Mouse (Mus musculus) forebrain, embryonic 16.5 days (tissue): Measurements from ENCODE around the gene Olfr788. TPM values are rescaled to one million over a fixed set of nuclear protein-coding genes. Genes with fewer than 3 reads are reported as not detected.

ENCODE experiments used
- ATAC-seq: fragments of 200-750 bp; cut with Nextera tagmentation; 2 replicates; pipeline ENCODE4 v1.8.0; 2017; ENCODE audit warnings: mild to moderate bottlenecking, moderate library complexity
- H3K27ac ChIP-seq: fragments of 300-500 bp; sonication (generic); 2 replicates; pipeline ENCODE4 v1.5.1; 2014; ENCODE audit warnings: low read length, control low read depth
- H3K27me3 ChIP-seq: fragments of 300-500 bp; sonication (generic); replicated peaks from 2 replicates; pipeline ENCODE4 v1.6.1; 2014; ENCODE audit warnings: low read length; ENCODE audit not compliant: control insufficient read depth, insufficient read depth
- H3K36me3 ChIP-seq: fragments of 300-500 bp; sonication (generic); 2 replicates; pipeline ENCODE4 v1.6.1; 2014; ENCODE audit not compliant: control insufficient read depth, insufficient read depth
- H3K4me1 ChIP-seq: fragments of 300-500 bp; sonication (generic); replicated peaks from 2 replicates; pipeline ENCODE4 v1.6.1; 2014; ENCODE audit warnings: low read length; ENCODE audit not compliant: control insufficient read depth, insufficient read depth
- H3K4me2 ChIP-seq: fragments of 300-500 bp; sonication (generic); 2 replicates; pipeline ENCODE4 v1.6.1; 2014; ENCODE audit warnings: mild to moderate bottlenecking, low read length, control low read depth
- H3K4me3 ChIP-seq: fragments of 300-500 bp; sonication (generic); replicated peaks from 2 replicates; pipeline ENCODE4 v1.5.1; 2014; ENCODE audit warnings: mild to moderate bottlenecking, low read length, control low read depth
- H3K9ac ChIP-seq: fragments of 300-500 bp; sonication (generic); replicated peaks from 2 replicates; pipeline ENCODE4 v1.6.1; 2014; ENCODE audit warnings: low read depth, low read length, control low read depth
- H3K9me3 ChIP-seq: fragments of 300-500 bp; sonication (generic); 2 replicates; pipeline ENCODE4 v1.6.1; 2016; ENCODE audit warnings: low read length; ENCODE audit not compliant: control insufficient read depth
- WGBS: fragments of 180-500 bp; shearing (Covaris S2); extraction: QIAGEN DNeasy Blood & Tissue Kit; methylation state at CpG from one replicate; pipeline ENCODE4 v1.1.7; 2014; 5-methylcytosine and 5-hydroxymethylcytosine counted together
- polyA plus RNA-seq: library from polyadenylated mRNA; unstranded; fragments of >200 nt; fragmentation: Nextera tagmentation; extraction: Ambion mirVana; gene quantifications from 2 replicates; pipeline ENCODE4 v1.2.1, GENCODE M21; 2015

The Olfr788 gene
- not detected in 2 replicates for polyA plus RNA-seq

DNA sequence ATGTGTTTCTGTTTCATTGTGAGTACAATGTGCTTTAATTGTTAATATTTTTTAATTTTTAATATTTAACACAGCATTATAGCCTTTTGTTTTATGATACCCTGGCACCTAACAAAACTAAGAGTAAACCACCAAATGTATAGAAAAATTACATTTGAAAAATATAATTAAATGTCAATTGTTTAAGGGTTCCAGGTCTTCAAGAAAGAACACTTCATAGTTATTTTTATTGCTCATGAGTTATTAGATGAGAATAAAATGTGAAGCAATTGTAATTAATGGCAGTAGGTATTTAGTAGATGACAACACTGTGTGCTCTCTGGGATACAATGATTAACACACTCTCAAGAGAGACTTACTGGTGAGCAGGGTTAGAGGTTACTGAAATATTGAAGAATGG lies at the start of gene Olfr788:
Gene Olfr788, plus strand, starts transcription at position 301 of the 400 bp plus-strand sequence.
- Histone ChIP-seq H3K4me2 (no peak within 1 kb of the TSS), H3K27ac (no peak within 1 kb of the TSS), H3K36me3 (no peaks in the 10 kb centered on the region), H3K4me3 (no peak within 1 kb of the TSS), H3K9me3 (no peaks in the 10 kb centered on the region), H3K9ac (no peak within 1 kb of the TSS), H3K27me3 (no peaks in the 10 kb centered on the region), H3K4me1 (no peaks in the 10 kb centered on the region)
- ATAC-seq: no peak

DNA sequence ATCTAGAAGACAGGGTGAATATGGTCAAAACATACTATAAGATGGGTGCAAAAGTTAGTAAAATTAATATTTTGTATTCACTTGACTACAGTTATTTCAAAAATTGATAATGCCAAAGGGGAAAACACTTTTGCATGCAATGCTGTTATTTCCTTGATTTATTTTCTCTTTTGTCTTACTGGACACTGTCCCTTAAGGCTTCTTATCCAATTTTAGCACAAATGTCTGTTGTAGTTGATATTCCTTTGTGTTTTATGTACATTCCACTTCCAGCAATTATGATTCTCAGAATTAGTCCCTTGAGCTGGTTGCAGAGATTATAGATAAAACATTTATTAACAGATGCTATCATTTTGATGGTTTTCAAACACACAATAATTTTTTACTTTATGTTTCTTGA lies 43.8 kb upstream of the Olfr788 start, which contains the start of gene Olfr786:
Gene Olfr786, plus strand, starts transcription at position 301 of the 400 bp plus-strand sequence.
- no peak within 1 kb of the TSS for H3K27ac ChIP-seq
- no peak for ATAC-seq
- H3K27me3 ChIP-seq: no peaks in the 10 kb centered on the region
- H3K4me3 ChIP-seq: no peak within 1 kb of the TSS
- no peaks in the 10 kb centered on the region for H3K9me3 ChIP-seq
- no peaks in the 10 kb centered on the region for H3K36me3 ChIP-seq
- no peak within 1 kb of the TSS for H3K9ac ChIP-seq
- no peak within 1 kb of the TSS for H3K4me2 ChIP-seq
- no peaks in the 10 kb centered on the region for H3K4me1 ChIP-seq

DNA sequence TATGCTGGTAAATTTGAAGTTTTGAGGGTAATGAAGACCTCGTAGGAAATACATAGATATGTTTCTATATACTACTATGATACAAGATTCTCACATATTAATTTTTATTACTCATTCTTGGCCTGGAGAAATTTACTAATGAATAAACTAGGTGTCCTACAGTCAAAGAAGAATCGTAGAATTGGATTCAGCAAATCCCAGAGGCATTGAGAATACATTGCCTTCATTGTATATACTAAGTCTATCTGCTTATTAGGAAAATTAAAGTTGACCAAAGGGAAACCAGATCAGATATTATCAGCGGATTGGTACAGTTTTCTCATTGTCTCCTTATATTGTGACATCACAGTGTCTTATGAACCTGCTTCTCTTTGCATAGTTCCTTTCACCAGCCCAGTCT lies 9.2 kb upstream of the Olfr788 start, which contains the start of gene Olfr787:
Gene Olfr787, plus strand, starts transcription at position 301 of the 400 bp plus-strand sequence.
- Histone ChIP-seq H3K9me3 (no peaks in the 10 kb centered on the region), H3K4me2 (no peak within 1 kb of the TSS), H3K4me1 (no peaks in the 10 kb centered on the region), H3K36me3 (no peaks in the 10 kb centered on the region), H3K9ac (no peak within 1 kb of the TSS), H3K27ac (no peak within 1 kb of the TSS), H3K4me3 (no peak within 1 kb of the TSS), H3K27me3 (no peaks in the 10 kb centered on the region)
- WGBS: 88% methylated on average over 3 of the region's 3 CpGs
- no peak for ATAC-seq

DNA sequence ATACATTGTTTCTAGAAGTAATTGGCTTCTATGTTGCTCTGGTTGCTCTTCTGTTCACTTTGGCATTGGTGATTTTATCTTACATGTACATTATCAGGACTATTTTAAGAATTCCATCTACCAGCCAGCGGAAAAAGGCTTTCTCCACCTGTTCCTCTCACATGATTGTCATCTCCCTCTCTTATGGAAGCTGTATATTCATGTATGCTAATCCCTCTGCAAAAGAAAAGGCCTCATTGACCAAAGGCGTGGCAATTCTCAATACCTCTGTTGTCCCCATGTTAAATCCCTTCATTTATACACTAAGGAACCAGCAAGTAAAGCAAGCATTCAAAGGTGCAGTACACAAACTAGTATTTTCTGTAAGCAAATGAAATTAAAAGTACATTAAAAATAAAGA lies 2.5 kb downstream of the Olfr788 start:
- 30% methylated on average over 2 of the region's 2 CpGs for WGBS
- Histone ChIP-seq H3K4me1 (no peaks in the 10 kb centered on the region), H3K9ac (no peak overlapping the region), H3K27me3 (no peaks in the 10 kb centered on the region), H3K4me2 (no peak overlapping the region), H3K27ac (no peak overlapping the region), H3K4me3 (no peak overlapping the region), H3K36me3 (no peaks in the 10 kb centered on the region), H3K9me3 (no peaks in the 10 kb centered on the region)
- no peak for ATAC-seq

DNA sequence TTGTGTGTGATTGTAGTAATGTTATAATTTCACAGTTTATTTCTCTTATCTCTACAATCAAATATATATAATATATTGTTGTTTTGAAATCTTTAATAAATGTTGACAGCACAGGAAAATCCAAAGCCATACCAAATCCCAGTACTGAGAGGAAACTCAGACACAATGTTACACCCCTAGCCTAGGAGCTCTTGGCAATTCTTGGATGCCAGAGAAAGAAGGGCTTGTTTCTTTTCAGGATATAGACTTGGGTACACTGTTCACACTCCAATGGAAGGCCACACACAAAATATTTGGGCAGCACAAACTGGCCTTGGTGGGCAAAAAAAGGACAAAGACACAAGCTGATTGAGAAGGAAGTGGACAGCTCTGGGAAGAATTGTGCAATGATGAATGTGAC lies 2.9 kb downstream of the Olfr788 start:
- Histone ChIP-seq H3K9me3 (no peaks in the 10 kb centered on the region), H3K4me2 (no peak overlapping the region), H3K4me3 (no peak overlapping the region), H3K27ac (no peak overlapping the region), H3K4me1 (no peaks in the 10 kb centered on the region), H3K9ac (no peak overlapping the region), H3K27me3 (no peaks in the 10 kb centered on the region), H3K36me3 (no peaks in the 10 kb centered on the region)
- ATAC-seq: no peak

DNA sequence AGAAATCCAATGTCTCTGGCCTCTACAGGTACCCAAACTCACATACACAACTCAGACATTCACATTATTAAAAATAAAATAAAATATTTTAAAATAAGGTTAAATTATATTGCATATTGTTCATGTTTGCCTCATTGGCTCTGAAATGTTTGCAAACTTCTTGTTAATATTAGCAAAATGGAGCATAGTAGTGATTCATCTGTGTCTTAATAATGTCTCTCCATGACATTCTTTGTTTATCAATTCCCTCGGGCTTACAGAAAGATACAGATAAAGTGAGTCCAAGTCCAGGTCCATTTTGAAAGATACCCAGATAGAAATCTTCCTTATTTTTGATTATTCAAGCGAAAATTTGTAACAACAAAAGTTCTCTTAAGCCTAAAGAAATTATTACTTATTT lies 13.7 kb downstream of the Olfr788 start, which contains the start of gene Olfr789:
Gene Olfr789, plus strand, starts transcription at position 301 of the 400 bp plus-strand sequence.
- no peak within 1 kb of the TSS for H3K4me2 ChIP-seq
- H3K4me3 ChIP-seq: no peak within 1 kb of the TSS
- no peaks in the 10 kb centered on the region for H3K27me3 ChIP-seq
- H3K36me3 ChIP-seq: no peaks in the 10 kb centered on the region
- no peak within 1 kb of the TSS for H3K27ac ChIP-seq
- ATAC-seq: no peak
- WGBS: 64% methylated on average over 2 of the region's 2 CpGs
- H3K9me3 ChIP-seq: no peaks in the 10 kb centered on the region
- H3K9ac ChIP-seq: no peak within 1 kb of the TSS
- H3K4me1 ChIP-seq: no peaks in the 10 kb centered on the region

DNA sequence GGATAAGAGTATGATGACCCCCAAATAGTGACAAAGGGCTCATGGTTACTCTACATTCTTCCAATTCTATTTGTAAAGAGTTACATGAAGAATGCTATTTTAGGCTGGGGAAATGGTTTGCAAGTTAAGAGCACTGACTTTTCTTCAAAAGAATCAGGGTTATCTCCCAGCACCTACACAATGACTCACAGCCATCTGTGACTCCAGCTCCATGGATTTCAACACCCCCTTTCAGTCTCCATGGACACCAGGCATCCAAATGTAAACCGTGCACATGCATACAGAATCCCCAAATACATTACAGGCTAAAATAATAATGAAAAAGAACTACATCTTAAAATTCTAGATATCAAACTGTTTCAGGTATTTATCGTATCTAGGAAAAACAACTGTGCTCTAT lies 19.3 kb downstream of the Olfr788 start:
- Histone ChIP-seq H3K4me2 (no peak overlapping the region), H3K4me3 (no peak overlapping the region), H3K4me1 (no peaks in the 10 kb centered on the region), H3K9me3 (no peaks in the 10 kb centered on the region), H3K27me3 (no peaks in the 10 kb centered on the region), H3K36me3 (no peaks in the 10 kb centered on the region), H3K27ac (no peak overlapping the region), H3K9ac (no peak overlapping the region)
- WGBS: 80% methylated on average over 2 of the region's 2 CpGs
- no peak for ATAC-seq

DNA sequence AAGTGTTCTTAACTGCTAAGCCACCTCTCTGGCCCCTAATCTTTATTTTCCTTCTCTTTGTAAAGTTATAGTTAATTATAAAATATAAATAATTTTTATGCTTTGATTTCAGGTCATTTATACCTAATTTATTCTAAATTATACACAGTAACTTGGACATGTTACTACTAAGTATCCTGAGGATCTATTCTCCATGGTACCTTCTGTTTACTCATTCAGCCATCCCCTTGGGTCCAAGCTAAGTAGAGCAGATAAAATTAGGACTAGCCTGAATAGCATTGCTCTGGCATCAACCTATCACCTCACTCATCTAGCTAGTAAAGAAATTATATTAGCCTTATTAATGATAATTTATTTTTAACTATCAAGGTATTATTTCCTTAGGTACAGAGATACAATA lies 27.4 kb downstream of the Olfr788 start, which contains the start of gene Olfr790:
Gene Olfr790, plus strand, starts transcription at position 301 of the 400 bp plus-strand sequence.
- Histone ChIP-seq H3K36me3 (no peaks in the 10 kb centered on the region), H3K4me1 (no peaks in the 10 kb centered on the region), H3K9me3 (no peaks in the 10 kb centered on the region), H3K27ac (no peak within 1 kb of the TSS), H3K9ac (no peak within 1 kb of the TSS), H3K27me3 (no peaks in the 10 kb centered on the region), H3K4me3 (no peak within 1 kb of the TSS), H3K4me2 (no peak within 1 kb of the TSS)
- no peak for ATAC-seq

DNA sequence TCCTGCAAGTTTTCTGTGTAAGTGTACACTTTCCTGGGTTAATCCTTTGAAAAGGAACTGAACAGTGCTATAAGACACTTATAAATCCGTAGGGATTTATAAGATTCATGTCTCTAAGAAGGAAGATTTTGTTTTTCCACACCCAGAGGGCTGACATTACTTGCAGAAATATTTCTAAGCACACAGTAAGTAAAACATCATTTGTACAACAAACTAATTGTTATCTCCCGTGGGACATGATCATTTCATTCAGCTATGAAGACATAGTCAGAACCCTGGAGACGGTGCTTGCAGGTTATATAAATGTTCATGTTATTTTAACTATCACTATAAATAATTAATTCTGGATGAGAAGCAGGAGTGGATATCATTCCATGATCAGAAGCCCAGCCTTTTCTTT lies 50.7 kb downstream of the Olfr788 start, which contains the start of gene Olfr791:
Gene Olfr791, plus strand, starts transcription at position 301 of the 400 bp plus-strand sequence.
- WGBS: 77% methylated on average over 3 of the region's 3 CpGs
- no peak for ATAC-seq
- H3K4me3 ChIP-seq: no peak within 1 kb of the TSS
- no peak within 1 kb of the TSS for H3K9ac ChIP-seq
- no peaks in the 10 kb centered on the region for H3K36me3 ChIP-seq
- no peaks in the 10 kb centered on the region for H3K27me3 ChIP-seq
- H3K4me1 ChIP-seq: no peaks in the 10 kb centered on the region
- H3K9me3 ChIP-seq: no peaks in the 10 kb centered on the region
- H3K27ac ChIP-seq: no peak within 1 kb of the TSS
- H3K4me2 ChIP-seq: no peak within 1 kb of the TSS
